Mouse (Mus musculus): Measurements from ENCODE around the gene Zfp365. TPM values are rescaled to one million over a fixed set of nuclear protein-coding genes. Genes with fewer than 3 reads are reported as not detected.

Zfp365 gene
- polyA plus RNA-seq, 2 experiments from 2014 or later = 3.6 to 5.0 TPM

- no peak for ATAC-seq
Observed at GRCm38 (mm10) chr10:67839156-67839555, 73.3 kb downstream of the Zfp365 start.

- no peak for ATAC-seq
Observed at GRCm38 (mm10) chr10:67836426-67836825, 76.0 kb downstream of the Zfp365 start.

Other genes starting within 250 kb of the Zfp365 start
- gene Rtkn2, start 66.9 kb upstream of the Zfp365 start, polyA plus RNA-seq (2017; shearing (Covaris generic)) = under 1 TPM; 0.20 to 0.32 TPM

Data from CD4-positive, CD25-positive, alpha-beta regulatory T cell, adult 4 months (primary cell).